Mouse (Mus musculus) adrenal gland, adult (tissue): Measurements from ENCODE around the gene Pde4dip.
A peak's percentile ranks its signal among the peaks of the same experiment; 100 is the strongest.

Experiments
- DNase-seq, 2 experiments: peaks; one replicate each; pipeline ENCODE4 v3.0.0; 2022 to 2023; ENCODE audit warnings: low spot score in 1 of 2; ENCODE audit not compliant: inconsistent age in 2 of 2

Gene Pde4dip

GRCm38 (mm10) chr3:97693806-97694205, 194.7 kb downstream of the Pde4dip start:
- DNase-seq: no peak

DNA sequence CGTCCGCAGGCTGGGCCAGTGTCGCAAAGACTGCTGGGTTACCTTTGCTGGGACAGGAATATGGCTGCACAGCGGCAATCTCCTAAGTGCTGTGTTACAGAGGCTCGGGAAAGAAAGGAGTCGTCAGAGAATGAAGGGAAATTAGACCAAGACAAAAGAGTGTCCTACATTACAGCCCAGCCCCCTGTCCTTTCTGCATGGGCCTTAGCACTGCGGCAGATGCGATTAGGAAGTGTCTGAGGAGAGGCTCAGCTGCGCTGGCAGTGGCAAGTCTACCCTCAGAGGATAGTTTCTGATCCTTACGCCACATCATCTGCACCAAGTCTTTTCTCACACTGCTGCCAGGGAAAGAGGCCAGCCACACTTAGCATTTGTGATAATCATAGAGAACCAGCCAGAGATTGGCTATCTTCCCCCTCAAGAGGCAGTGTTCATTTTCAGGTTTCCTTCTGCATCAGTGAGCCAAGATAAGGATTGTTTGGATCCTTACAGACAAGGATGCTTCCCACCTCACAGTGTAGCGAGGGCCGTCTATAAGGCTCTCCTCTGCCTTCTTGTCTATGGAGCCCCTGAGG, 197.0 kb downstream of the Pde4dip start:
- no peak for DNase-seq

DNA sequence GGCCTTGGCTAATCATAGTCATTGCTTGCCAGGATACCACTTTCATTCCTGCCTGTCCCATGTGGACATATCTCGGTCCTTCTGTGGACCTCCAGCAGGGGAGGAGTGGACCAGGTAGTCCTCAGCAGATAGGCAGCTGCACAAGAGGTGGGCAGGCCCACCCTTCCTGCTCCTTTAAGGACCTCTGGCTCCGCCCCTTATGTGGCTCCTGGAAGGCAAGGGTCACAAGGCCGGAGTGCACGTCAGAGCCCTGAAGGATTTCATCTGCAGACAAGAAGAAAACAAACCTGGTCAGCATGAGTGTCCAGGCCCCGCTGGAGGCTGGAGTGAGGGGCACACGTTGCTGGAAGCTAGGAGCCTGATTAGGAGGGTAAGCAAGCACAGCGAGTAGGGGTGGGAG, 197.9 kb downstream of the Pde4dip start:
- peak in 1 of 2 experiments; percentile 32 for DNase-seq

DNA sequence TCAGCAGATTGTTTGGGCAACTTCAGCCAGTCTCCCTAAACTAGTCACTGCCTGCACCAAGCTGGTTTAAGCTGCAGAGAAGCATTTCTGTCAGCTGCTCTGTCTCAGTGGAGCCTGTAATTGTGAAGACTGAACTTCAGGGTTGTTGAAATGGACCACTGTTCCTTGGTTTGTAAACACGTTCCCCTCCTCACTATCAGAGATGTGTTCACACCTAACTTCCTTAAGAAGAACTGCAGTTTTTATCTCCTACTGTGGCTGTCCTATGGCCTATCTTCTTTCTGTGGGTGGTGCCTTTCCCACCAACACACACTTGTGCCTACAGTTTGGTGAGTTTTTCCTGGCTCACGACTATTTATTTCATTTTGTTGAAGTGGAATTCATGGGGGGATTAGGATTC, 199.2 kb downstream of the Pde4dip start:
- no peak for DNase-seq

GRCm38 (mm10) chr3:97686372-97687117, 202.0 kb downstream of the Pde4dip start:
- no peak for DNase-seq

DNA sequence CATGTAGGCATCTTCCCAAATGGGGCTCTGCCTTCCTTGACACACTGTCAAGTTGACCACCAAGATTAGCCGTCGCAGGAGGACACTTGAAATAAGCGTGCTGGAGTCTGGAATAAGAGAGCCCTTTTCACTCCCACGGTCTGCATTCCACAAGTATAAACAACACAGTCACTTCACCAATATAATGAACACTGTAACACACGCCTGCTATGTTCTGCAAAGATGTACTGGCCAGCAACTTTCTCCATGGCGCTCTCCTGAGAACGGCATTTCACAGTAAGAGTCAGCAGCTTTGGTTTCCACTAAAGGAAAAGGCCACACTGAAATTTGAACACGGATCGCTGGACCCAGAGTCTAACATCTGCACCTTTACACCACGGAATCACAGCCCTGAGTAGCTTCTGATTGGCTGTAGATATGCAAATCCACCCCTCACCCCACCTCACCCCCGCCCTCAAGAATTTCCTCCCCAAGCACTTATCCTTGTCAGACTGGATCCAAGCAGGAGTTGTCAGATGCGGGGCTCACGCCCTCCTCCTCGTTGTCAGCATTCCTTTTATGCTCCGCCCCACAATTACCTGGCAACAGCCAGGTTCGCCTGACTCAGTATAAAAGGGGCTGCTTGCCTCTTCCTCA, 204.8 kb downstream of the Pde4dip start:
- DNase-seq: no peak

DNA sequence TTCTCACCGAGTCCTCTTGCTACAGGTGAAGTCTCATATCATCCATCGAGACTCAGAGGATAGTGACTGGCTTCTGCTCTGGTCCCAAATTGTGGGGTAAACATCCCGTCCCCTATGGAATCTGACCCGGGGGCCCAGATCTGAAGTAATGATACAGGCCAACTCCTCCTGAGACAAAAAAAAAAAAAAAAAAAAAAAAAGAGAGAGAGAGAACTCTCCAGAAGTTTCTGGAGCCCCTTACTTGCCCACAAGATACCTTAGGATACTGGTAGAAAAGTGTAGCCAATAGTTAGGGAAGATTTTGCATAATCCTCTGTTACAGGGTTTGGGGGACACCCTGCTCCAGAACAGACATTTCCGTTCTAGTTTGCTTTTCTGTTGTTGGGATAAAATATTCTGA, 205.9 kb downstream of the Pde4dip start:
- no peak for DNase-seq

- no peak for DNase-seq
These were observed 206.4 kb downstream of the Pde4dip start for GRCm38 (mm10) chr3:97682159-97682502.

DNA sequence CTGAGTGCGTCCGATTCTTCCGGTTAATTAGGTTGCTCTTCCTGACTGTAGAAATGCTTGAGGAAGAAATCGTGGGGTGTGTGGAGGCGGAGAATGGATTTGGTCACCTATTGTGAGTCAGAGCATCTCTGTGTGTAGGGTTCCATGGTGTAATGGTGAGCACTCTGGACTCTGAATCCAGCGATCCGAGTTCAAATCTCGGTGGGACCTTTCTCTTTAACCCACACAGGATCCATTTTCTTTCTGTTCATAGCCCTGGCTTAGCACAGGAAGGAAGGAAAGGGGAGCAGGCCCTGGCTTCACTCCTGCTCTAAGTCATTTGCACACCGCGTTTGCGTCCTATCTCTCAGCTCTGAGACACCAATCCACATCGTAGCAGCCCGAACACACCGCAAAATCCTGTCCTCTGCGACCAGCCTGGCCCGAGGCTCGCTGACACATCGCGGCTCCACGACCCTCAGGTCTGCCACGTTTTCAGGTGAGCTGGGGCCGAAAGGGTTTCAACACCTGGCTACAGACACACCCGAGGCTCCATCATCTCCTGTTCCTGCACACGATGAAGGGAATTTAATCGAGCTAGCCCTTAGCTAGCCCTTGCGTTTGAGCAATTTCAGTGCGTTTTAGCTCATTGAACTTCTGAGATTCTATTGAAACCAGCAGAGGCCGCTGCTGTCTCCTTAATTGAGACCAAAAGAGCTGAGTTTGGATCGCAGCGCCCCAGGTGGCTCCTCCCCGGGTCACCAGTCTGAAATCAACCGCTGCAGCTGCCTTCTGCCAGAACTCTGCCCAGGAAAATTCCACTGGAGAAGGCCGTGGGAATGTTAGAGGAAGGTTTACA, 207.0 kb downstream of the Pde4dip start:
- DNase-seq: peak; percentile 83 to 93

DNA sequence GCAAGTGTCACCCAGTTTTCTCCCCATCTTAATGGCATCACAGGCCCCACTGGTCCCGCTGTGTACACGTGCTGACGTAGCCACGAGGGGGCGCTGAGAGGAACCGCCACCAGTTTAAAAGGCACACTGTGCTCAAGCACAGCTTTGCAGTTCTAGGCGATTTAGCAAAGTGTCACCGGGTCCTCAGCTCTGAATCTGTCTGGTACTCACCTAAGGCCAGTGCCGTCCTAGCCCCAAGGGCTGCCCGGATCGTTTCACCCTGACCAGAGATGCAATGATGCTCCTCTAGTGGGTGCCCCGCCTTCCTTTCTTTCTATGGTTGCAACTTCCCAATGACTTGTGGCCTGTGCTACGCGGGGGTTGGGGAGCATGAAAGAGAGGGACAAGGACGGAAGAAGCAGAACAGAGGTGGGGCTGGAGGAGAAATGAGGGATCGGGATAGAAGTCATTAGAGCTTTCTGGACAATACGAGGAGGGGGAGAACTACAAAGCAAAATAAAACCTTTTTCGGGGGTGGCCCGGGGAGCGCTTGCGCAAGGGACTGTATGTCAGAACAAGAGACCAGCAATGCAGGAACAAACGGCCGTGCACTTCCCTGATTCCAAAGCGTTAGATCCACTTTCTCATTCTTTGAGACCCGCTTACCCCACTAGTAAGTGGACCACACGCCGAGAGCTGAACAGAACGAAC, 207.7 kb downstream of the Pde4dip start:
- DNase-seq: peak; percentile 82 to 95

DNA sequence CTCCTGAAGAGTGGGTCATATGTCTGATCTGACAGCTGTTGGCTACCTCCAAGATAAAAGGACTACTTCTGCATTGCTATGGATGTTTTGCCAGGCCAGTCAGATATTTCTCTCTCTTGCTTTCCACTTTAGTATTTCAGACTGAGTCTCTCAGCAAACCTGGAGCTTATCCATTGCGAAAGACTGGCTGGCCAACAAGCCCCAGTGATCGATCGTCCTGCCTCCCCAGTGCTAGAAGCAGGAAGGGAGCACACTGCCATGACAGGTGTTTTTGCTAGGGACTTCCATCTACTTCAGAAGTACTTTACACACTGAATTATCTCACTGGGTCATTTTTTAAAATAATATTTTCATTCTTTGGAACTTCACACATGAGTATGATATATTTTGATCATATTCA, 210.1 kb downstream of the Pde4dip start:
- DNase-seq: no peak

- no peak for DNase-seq
These were observed 212.4 kb downstream of the Pde4dip start for GRCm38 (mm10) chr3:97676126-97676525.

GRCm38 (mm10) chr3:97674644-97675110, 213.8 kb downstream of the Pde4dip start, which contains the start of gene Gm17651:
TSS of gene Gm17651 (minus strand) at chr3:97674694.
- DNase-seq: no peak

DNA sequence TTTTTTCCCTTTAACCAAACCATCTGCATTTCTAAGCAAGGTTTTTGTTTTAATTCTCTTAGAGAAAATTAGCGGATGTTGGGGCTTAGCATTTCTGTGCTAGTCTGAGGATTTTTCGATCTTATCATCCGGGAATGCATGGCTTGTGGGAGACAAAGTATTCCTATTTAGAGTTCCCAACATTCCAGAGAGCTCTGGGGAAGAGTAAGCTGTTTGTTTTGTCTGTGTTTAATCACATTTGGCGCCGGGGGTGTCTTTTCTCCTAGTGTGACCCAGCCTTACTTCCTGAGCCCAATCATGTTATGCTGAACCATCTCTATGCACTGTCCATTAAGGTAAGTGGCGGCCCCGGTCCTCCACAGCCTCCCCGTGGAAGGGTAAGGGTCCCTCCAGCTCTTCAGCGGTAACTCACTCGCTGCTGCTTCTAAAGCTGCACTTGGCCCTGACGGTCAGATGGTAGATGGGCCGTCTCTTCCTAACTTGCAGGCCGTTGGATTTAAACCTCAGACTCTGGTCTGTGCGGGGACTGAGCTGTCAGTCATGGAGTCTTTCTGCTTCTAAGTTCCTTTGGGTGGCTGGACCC, 221.3 kb downstream of the Pde4dip start:
- no peak for DNase-seq

DNA sequence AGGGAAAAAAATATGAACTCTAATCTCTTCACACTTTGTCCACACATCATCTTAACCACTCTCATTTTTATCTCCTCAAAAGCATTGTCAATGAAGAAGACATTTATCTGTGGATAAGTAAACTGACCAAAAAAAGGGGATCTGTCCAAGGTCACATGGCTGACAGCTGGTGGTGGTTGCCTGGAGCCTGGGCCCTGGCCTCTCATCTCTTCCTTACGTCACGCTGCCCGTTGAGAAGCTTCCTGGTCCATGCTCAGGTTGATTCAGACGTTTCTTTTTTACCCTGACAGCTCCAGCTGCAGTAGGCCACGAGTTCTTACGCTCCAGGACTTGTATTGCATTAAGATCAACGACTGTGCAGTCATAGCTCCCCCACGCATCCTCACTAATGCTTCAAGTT, 222.4 kb downstream of the Pde4dip start:
- DNase-seq: no peak

- no peak for DNase-seq
These were observed 223.0 kb downstream of the Pde4dip start for GRCm38 (mm10) chr3:97665525-97665924.

- peak in 1 of 2 experiments; percentile 51 for DNase-seq
These were observed 227.3 kb downstream of the Pde4dip start for GRCm38 (mm10) chr3:97661206-97661605.

- DNase-seq: peak; percentile 26 to 54
These were observed 228.8 kb downstream of the Pde4dip start for GRCm38 (mm10) chr3:97659746-97660145.

DNA sequence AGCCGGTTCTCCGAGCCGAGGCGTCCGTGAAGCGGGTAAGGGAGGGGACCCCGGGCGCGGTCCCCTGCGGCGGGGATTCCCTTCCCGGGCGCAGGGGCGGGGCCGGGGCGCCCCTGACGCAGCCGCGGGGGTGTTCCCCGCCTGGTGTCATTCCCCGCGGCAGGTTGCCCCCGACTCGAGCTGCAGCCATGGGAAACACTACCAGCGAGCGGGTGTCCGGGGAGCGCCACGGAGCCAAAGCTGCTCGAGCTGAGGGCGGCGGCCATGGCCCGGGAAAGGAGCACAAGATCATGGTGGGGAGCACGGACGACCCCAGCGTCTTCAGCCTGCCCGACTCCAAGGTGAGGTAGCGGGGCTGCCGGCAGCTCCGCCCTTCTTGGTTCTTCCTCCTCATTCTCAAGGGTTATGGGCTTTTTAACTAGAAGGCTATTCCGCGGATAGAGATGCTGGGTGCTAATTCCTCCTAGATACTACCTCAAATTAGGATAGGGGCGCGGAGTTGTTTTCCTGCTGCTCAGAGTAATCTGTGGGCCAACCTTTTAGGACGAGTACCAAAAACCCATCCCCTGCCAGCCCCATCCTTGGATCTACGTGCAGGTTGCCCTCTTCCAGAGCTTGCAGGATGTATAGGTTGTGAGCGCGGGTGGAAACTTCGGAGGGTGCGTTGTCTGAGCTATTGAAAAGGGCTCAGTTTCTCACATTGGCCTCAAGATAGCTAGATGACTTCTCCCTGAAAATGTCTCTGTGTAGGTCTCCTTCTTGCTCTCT, 229.9 kb downstream of the Pde4dip start:
- DNase-seq: peak in 1 of 2 experiments; percentile 32
